Mouse (Mus musculus) liver, embryonic 14.5 days (tissue): ENCODE results near the gene Pfn1.

Source experiments
- CTCF ChIP-seq: IDR thresholded peaks from 2 replicates; pipeline ENCODE4 v1.5.1; 2016; ENCODE audit warnings: antibody characterized with exemption, low read depth, control low read depth
- EP300 ChIP-seq: IDR thresholded peaks from 2 replicates; pipeline ENCODE4 v1.6.1; 2016; ENCODE audit warnings: antibody characterized with exemption, low read depth

GRCm38 (mm10) chr11:70647716-70648420 lies 6.6 kb downstream of the Pfn1 start:
- TF ChIP-seq CTCF, result no peak
- no peak for TF ChIP-seq EP300
